Mouse (Mus musculus): ENCODE results near the gene Sec23b.

DNA sequence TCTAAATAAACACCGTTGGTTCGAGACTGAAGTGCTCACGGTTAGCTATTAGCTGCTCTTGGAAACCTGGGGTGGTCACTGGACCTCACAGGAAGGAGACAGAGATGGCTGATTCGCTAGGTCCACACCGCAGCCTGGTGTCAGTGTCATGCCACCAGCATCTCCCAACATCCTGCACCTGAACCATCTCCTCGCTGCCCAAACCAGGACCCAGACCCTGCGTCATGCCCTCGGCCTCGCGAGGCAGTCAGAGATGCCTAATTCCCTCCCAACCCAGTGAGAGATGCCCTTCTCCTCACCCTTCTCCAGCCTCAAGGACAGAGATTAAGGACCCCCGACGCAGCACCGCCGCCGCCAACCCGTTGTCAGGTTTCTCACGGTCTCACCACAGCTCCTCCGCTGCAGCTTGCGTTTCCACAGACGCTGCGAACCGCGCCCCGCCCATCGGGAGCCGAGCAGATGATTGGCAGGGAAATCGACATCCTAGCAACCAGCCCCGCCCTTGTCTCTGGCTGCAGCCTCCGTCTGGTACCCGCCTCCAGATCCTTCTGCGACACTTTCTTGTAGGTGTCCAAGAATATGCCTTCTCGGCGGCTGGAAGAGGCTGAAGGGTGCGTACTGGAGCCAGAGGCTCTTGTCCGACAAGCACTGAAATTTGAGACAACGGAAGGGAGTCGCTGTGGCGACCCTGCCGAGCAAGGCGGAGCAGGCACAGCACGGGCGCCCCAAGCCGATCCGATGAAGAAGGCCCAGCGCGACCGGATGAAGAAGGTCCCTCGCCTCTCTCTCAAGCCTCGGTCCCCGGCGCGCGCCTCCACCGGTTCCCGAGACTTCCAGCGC is 28.8 kb upstream of the Sec23b start, which contains the start of the genes Dzank1 and Polr3f:
- TF ChIP-seq POLR2A (IDR thresholded peaks at IDR 0.05; ENCODE audit: low read depth, low read length) (no peak), CTCF (conservative IDR thresholded peaks at IDR 0.05; ENCODE audit: insufficient read depth, insufficient read length, low read depth, low read length) (no peak)

Data from kidney, adult 2 months (tissue).